Mouse (Mus musculus) brain, embryonic 14.5 days (tissue): ENCODE measurements around the gene Gm45717. TPM values are rescaled to one million over a fixed set of nuclear protein-coding genes. Genes with fewer than 3 reads are reported as not detected.

Experiments used
- DNase-seq: peaks from one replicate; pipeline ENCODE4 v3.0.0-alpha.2; 2011; ENCODE audit warnings: low read depth
- CTCF ChIP-seq: fragments of 200-500 bp; IDR thresholded peaks from 2 replicates; pipeline ENCODE4 v1.5.1; 2012; ENCODE audit warnings: inconsistent platforms, mild to moderate bottlenecking, moderate library complexity, borderline replicate concordance; ENCODE audit not compliant: insufficient read depth, insufficient read length; ENCODE audit errors: extremely low read depth
- POLR2A ChIP-seq: fragments of 200-500 bp; IDR thresholded peaks from 2 replicates; pipeline ENCODE4 v1.6.1; 2012; ENCODE audit warnings: mild to moderate bottlenecking, inconsistent platforms, borderline replicate concordance; ENCODE audit not compliant: poor library complexity, insufficient read depth, insufficient read length, severe bottlenecking; ENCODE audit errors: extremely low read depth
- polyA plus RNA-seq: library from polyadenylated mRNA; depleted of rRNA; stranded (reverse); fragments of >200 nt; gene quantifications from 2 replicates; pipeline ENCODE4 v1.2.3, GENCODE M21; 2012

Gene Gm45717
- polyA plus RNA-seq, 1 experiment: not detected

DNA sequence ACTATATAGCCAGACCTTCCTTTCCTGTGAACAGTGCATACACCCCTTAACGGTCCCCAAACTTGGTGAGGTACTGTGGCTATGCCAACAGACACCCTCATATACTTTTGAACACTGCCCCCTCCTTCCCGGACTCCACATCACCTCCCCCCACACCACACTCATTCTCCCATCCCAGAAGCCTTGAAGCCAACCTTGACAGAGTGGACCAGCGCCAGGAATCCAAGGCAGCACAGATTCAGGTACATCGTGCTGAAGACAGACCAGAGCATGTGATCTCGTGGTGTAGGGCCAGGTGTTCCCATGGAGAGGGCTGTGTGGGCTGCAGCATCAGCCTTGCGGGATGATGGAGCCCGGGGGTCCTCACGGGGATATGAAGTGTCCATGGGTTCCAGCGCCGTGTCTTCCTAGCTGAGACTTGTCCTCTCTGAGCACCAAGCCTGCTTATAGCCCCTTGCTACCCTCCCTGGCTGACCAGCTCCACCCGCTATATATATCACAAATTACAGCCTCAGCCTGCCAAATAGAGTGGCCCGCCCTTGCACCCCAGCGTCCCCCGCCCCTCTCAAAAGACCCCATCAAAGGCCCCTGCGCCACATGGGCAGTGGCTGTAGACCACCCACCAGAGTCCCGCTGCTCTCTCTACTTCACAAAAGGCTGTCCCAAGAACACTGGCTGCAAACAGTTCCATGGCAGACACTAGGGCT is 5.8 kb downstream of the Gm45717 start, which contains the start of gene Ifitm5:
Ifitm5 (minus strand) TSS at position 468 of the 707 bp plus-strand sequence.
- DNase-seq: no peak
- TF ChIP-seq POLR2A (no peak), CTCF (no peak)

GRCm38 (mm10) chr7:140949255-140949654 is 6.5 kb downstream of the Gm45717 start:
- DNase-seq: no peak

GRCm38 (mm10) chr7:140948161-140948560 is 7.6 kb downstream of the Gm45717 start:
- DNase-seq: no peak
- TF ChIP-seq CTCF: no peak
- no peak for TF ChIP-seq POLR2A

More at GRCm38 (mm10) chr7:140949255-140949654, 6.5 kb downstream of the Gm45717 start:
- TF ChIP-seq POLR2A: no peak
- no peak for TF ChIP-seq CTCF

DNA sequence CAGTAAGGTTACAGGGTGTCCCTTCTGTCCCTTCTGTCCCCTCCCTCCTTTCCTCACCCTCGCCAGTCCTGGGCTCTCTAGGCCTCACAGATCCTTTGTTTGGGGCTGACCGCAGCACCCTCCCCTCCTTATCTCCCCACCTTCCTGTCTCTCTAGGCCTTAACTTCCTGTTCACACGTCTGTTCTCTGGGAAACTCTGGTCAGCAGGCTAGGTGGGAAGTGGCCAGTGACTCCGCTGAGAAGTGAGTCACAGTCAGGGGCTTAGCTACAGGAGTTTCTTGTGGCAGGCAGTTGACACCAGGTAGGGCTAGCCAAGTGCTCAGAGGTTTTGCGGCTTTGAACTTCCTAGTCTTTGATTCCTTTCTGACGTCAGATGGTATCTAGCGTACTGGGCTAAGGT is 8.8 kb downstream of the Gm45717 start:
- DNase-seq: no peak
- TF ChIP-seq POLR2A (no peak), CTCF (no peak)

GRCm38 (mm10) chr7:140946311-140946710 is 9.4 kb downstream of the Gm45717 start:
- no peak for DNase-seq
- TF ChIP-seq POLR2A (no peak), CTCF (no peak)

DNA sequence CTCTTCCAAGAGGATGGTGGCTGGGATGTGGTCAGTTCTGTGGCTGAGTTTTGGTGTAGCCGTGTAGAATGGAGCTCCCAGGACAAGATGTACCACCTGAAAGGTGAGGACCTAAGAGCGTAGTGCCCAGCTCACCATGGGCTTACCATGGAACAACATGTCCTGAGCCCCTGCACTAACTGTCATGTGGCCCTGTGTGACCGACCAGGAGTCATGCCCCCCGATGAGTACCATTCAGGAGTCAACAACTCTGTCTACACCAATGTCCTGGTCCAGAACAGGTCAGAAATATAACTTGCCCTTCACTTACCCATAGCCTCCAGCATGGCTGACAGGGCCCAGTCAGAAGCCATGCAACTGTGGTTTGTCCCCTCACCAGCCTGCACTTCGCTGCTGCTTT is 10.5 kb downstream of the Gm45717 start:
- TF ChIP-seq POLR2A: no peak
- TF ChIP-seq CTCF: no peak
- DNase-seq: no peak

- no peak for TF ChIP-seq POLR2A
- TF ChIP-seq CTCF: no peak
- DNase-seq: no peak
Observed at GRCm38 (mm10) chr7:140944236-140944635, 11.5 kb downstream of the Gm45717 start.

- TF ChIP-seq CTCF (no peak), POLR2A (no peak)
- no peak for DNase-seq
Observed at GRCm38 (mm10) chr7:140943356-140943755, 12.4 kb downstream of the Gm45717 start.

- no peak for DNase-seq
- TF ChIP-seq POLR2A (no peak), CTCF (no peak)
Observed at GRCm38 (mm10) chr7:140942811-140943210, 12.9 kb downstream of the Gm45717 start.

DNA sequence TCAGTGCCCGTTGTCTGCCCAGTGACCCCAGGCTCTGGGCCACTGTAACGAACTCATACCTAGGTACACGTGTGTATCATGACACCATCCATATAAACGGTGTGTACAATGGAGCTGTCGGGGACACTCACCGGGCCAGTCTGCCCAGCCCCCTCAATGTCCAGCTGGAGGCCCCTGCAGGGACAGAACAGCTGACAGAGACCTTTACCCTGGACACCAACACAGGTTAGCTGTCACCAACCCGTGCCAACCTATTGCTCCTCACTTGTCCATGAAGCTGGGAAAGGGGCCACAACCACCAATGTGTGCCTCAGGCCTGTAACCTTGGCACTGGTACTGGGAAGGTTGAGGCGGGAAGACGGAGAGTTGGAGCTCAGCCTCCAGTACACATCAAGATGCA is 13.4 kb downstream of the Gm45717 start:
- TF ChIP-seq CTCF: no peak
- TF ChIP-seq POLR2A: no peak
- DNase-seq: no peak

- DNase-seq: peak; percentile 86
- TF ChIP-seq POLR2A (no peak), CTCF (peak; percentile 91)
Observed at GRCm38 (mm10) chr7:140941222-140942051, 14.3 kb downstream of the Gm45717 start, which contains the start of gene Pgghg. Gene Pgghg, plus strand, starts transcription at chr7:140941391.
